Mouse (Mus musculus) hindbrain, embryonic 11.5 days (tissue): Measurements from ENCODE around the gene Slc2a12. TPM values are rescaled to one million over a fixed set of nuclear protein-coding genes. Genes with fewer than 3 reads are reported as not detected.
A peak's percentile ranks its signal among the peaks of the same experiment; 100 is the strongest.

Experiments used
- ATAC-seq: fragments of 200-750 bp; cut with Nextera tagmentation; 2 replicates; pipeline ENCODE4 v1.8.0; 2017; ENCODE audit warnings: mild to moderate bottlenecking, moderate TSS enrichment, moderate library complexity; ENCODE audit not compliant: low FRiP score
- DNase-seq: peaks from one replicate; pipeline ENCODE4 v3.0.0-alpha.2; 2015; ENCODE audit warnings: low spot score
- H3K27ac ChIP-seq: fragments of 300-500 bp; sonication (generic); 2 replicates; pipeline ENCODE4 v1.5.1; 2014; ENCODE audit warnings: mild to moderate bottlenecking, low read depth, low read length
- H3K27me3 ChIP-seq: fragments of 300-500 bp; sonication (generic); 2 replicates; pipeline ENCODE4 v1.6.1; 2014; ENCODE audit warnings: mild to moderate bottlenecking, low read length, moderate library complexity, mixed read lengths; ENCODE audit not compliant: control insufficient read depth, insufficient read depth
- H3K36me3 ChIP-seq: fragments of 300-500 bp; sonication (generic); 2 replicates; pipeline ENCODE4 v1.6.1; 2014; ENCODE audit warnings: mild to moderate bottlenecking, low read length, moderate library complexity, mixed read lengths; ENCODE audit not compliant: control insufficient read depth, insufficient read depth
- H3K4me1 ChIP-seq: fragments of 300-500 bp; sonication (generic); replicated peaks from 2 replicates; pipeline ENCODE4 v1.6.1; 2014; ENCODE audit warnings: low read length, mixed read lengths; ENCODE audit not compliant: control insufficient read depth, insufficient read depth
- H3K4me2 ChIP-seq: fragments of 300-500 bp; sonication (generic); replicated peaks from 2 replicates; pipeline ENCODE4 v1.6.1; 2014; ENCODE audit warnings: mild to moderate bottlenecking, low read depth, low read length
- H3K4me3 ChIP-seq: fragments of 300-500 bp; sonication (generic); 2 replicates; pipeline ENCODE4 v1.5.1; 2014; ENCODE audit warnings: low read depth, low read length
- H3K9ac ChIP-seq: fragments of 300-500 bp; sonication (generic); 2 replicates; pipeline ENCODE4 v1.6.1; 2014; ENCODE audit warnings: low read depth, low read length
- H3K9me3 ChIP-seq: fragments of 300-500 bp; sonication (generic); 2 replicates; pipeline ENCODE4 v1.6.1; 2016; ENCODE audit warnings: low read length; ENCODE audit not compliant: control insufficient read depth
- WGBS: fragments of 180-500 bp; shearing (Covaris S2); extraction: QIAGEN DNeasy Blood & Tissue Kit; methylation state at CpG from one replicate; pipeline ENCODE4 v1.1.7; 2014; 5-methylcytosine and 5-hydroxymethylcytosine counted together
- polyA plus RNA-seq: library from polyadenylated mRNA; unstranded; fragments of >200 nt; fragmentation: Nextera tagmentation; extraction: Ambion mirVana; gene quantifications from 2 replicates; pipeline ENCODE4 v1.2.1, GENCODE M21; 2014

The Slc2a12 gene
- polyA plus RNA-seq, 1 experiment from 2014 or later: 2.4 TPM

DNA sequence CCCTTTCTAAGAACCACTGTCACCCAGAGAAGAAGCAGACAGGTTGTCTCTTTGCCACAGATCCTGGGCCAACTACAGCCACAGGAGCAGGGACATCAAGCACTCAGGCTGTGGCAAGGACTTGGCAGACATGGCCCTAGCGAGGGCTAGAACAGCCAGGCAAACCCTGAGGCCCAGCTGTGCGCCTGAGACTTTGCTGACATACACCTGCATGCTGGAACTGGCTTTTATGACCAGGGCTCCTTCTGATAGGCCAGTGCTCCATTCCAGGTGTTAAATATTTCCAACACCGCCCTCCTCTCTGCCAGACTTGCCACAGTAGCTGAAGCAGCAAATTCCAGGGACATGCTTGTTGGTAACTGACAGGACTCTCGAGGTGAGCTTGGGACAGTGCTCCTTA is 3.9 kb downstream of the Slc2a12 start:
- Histone ChIP-seq H3K9me3 (no peaks in the 10 kb centered on the region), H3K9ac (no peak overlapping the region), H3K4me3 (no peak overlapping the region), H3K27ac (no peak overlapping the region), H3K27me3 (no peaks in the 10 kb centered on the region), H3K4me1 (no peaks in the 10 kb centered on the region; the same call in 1 of the 2 replicates), H3K36me3 (no peaks in the 10 kb centered on the region), H3K4me2 (no peak overlapping the region)
- WGBS: 94% methylated on average over 4 of the region's 4 CpGs
- ATAC-seq (no peak), DNase-seq (no peak)

DNA sequence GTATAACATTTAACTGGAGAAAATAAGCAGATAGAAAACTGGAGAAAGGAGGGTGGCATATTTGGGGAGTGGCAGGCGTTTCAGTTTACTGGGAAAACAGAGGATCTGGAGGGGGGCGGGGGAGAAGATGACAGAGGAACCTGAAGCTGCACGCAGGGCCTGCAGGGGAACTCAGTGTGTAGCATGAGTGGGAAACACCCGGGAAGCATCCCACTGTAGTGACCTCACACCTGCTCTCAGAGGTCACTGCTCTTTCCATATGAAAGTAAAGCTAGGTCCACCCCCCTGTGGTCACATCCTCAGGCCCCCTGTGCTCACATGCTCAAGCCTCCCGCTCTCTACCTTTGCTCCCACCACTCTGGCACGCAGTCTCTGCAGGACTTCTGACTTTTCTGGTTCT is 9.0 kb downstream of the Slc2a12 start:
- WGBS: 37% methylated on average over 6 of the region's 6 CpGs
- Histone ChIP-seq H3K36me3 (no peaks in the 10 kb centered on the region), H3K9ac (no peak overlapping the region), H3K4me2 (no peak overlapping the region), H3K27ac (no peak overlapping the region), H3K4me1 (no peaks in the 10 kb centered on the region; the same call in 1 of the 2 replicates), H3K4me3 (no peak overlapping the region), H3K27me3 (no peaks in the 10 kb centered on the region), H3K9me3 (no peaks in the 10 kb centered on the region)
- ATAC-seq (no peak), DNase-seq (no peak)

DNA sequence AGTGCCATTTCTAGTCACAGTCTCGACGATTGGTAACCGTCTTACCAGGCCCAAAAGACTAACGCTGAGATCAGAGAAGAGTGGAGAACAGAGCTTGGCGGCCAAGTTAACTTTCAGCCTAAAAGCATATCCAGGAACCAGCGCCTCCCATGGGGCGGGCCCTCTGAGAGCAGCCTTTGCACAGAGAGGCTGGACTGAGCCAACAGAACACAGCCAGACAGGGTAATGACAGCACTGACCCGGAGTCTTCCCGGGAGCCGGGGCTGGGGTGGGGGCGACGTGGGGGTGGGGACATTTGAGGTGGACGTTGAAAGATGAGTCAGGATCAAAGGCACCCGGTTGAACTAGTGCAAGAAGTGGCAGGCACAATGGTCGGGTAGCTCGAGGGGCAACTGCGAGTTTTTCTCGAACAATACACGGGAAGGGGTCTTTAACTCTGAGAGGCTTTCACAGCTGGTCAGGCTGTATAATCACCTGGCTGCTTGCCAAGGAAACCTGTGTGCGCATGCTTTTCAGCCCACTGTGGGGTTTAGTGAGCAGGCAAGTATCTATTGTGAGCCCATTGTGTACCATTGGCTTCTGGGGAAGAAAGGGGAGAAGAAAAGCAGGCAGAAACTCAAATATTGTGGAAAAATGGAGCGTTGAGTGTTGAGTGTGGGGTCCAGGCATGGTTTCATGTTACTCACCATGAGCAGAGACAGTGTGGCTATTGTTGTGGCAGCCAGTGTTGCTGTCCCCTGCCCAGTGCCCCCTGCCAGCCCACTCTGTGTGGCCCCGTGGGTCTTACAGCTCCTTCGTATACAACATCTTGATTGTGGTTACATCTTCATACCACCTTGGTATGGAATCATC is 13.9 kb downstream of the Slc2a12 start:
- no peaks in the 10 kb centered on the region for H3K9me3 ChIP-seq

DNA sequence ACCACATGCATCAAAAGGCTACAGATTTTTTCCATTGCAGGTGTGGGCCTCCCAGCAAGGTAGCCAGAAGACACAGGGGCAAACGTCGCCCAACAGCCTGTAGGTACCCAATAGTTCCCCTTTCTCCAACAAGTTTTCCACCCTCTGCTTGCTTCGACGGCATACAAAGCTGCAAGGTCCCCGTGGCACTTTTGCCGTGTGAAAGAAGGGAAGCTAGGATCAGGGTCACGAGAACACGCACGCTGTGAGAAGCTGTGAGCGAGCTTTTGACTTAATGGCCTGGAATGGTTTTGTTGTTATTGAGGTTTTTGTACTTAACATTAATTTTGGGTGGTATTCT is 14.5 kb downstream of the Slc2a12 start:
- DNase-seq (peak; percentile 5), ATAC-seq (no peak)
- H3K36me3 ChIP-seq: no peaks in the 10 kb centered on the region
- H3K4me2 ChIP-seq: no peak overlapping the region
- H3K9ac ChIP-seq: no peak overlapping the region
- WGBS: 77% methylated on average over 10 of the region's 10 CpGs
- no peak overlapping the region for H3K4me3 ChIP-seq
- H3K9me3 ChIP-seq: no peaks in the 10 kb centered on the region
- peak overlapping the region; percentile 67 for H3K27ac ChIP-seq
- peaks cover 3% of the 10 kb centered on the region; the same call in 1 of the 2 replicates for H3K4me1 ChIP-seq
- no peaks in the 10 kb centered on the region for H3K27me3 ChIP-seq

More for the DNA sequence above, 13.9 kb downstream of the Slc2a12 start:
- Histone ChIP-seq H3K36me3 (no peaks in the 10 kb centered on the region), H3K9ac (no peak overlapping the region), H3K4me1 (peaks cover 3% of the 10 kb centered on the region; the same call in 1 of the 2 replicates), H3K27ac (peak overlapping the region; percentile 67), H3K4me3 (no peak overlapping the region), H3K27me3 (no peaks in the 10 kb centered on the region), H3K4me2 (no peak overlapping the region; the same call in 1 of the 2 replicates)
- peak; percentile 81 for DNase-seq
- WGBS: 26% methylated on average over 23 of the region's 23 CpGs
- peak; percentile 94 for ATAC-seq

DNA sequence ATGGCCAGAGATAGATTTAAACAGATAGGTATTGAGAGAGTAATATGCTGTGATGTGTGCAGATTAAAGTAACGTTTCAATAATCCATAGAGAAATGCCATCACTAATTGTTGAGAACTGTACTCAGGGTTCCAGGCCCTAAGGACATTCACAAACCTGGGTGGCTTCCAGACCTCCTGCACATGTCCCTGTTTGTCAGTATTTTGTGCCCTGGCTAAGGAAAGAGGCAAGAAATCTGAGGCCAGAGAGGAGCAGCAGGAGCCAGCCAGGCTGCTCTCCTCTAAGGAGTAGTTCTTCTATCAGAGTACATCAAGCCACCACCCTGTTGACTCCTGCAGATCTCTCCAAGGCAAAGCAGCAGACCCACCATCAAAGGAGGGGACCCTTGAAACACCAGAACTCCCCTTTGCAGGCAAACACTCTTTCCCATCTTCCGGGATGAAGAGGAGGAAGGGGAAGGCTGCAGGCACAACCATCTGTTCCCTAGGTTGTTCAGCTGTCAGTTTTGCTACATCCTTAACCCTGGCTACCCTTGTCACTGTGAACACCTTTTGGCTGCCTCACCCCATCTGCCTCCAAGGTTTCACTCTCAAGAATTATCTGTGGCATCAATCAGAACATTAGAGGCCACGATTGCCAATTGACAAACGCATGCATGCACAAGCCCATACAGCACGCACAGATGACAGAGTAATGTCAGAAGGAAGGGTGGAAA is 15.6 kb downstream of the Slc2a12 start:
- no peak overlapping the region for H3K4me3 ChIP-seq
- no peaks in the 10 kb centered on the region for H3K9me3 ChIP-seq
- 90% methylated on average over 5 of the region's 5 CpGs for WGBS
- no peak overlapping the region for H3K27ac ChIP-seq
- no peak overlapping the region for H3K4me2 ChIP-seq
- DNase-seq (no peak), ATAC-seq (no peak)
- no peaks in the 10 kb centered on the region for H3K27me3 ChIP-seq
- no peak overlapping the region for H3K9ac ChIP-seq
- no peaks in the 10 kb centered on the region for H3K36me3 ChIP-seq
- peaks cover 3% of the 10 kb centered on the region; the same call in 1 of the 2 replicates for H3K4me1 ChIP-seq

DNA sequence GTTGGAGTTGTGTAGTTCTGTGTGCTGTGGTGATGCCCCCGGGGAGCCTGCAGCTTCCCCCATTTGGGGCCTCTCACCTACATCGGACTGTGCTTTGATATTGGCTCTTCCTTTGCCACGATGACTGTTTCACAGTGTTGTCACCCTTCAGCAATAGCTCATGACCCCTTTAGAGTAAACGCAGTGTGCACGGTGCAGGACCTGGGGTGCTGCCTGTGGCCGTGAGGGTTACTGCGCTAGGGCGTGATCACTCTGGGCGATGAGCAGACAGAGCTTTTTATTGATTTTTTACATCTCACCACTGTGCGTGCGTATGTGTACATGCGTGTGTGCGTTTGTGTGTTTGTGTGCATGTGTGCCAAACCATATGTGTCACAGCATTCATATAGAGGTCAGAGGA is 23.7 kb downstream of the Slc2a12 start:
- Histone ChIP-seq H3K36me3 (no peaks in the 10 kb centered on the region), H3K4me3 (no peak overlapping the region), H3K27ac (no peak overlapping the region), H3K9ac (no peak overlapping the region), H3K9me3 (no peaks in the 10 kb centered on the region), H3K4me1 (no peaks in the 10 kb centered on the region), H3K27me3 (no peaks in the 10 kb centered on the region), H3K4me2 (no peak overlapping the region)
- no peak for ATAC-seq
- no peak for DNase-seq
- 93% methylated on average over 13 of the region's 13 CpGs for WGBS

DNA sequence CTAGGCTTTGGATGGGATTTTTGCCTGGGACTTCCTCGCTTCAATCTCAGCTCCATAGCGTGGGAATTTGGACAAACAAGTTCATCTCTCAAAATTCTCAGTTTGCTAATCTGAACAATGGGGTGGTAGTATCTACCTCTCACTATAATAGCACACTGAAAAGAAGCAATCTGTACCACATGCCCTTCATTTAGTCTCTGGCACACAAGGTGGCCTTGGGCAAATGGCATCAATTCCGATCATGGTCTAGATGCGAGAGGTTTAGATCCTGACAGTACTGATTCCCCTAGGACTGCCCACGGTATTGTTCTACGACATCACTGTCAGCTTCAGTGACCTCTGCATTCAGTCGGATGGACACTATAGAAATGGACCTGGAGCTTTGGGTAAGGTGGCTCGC is 29.4 kb downstream of the Slc2a12 start:
- H3K27ac ChIP-seq: no peak overlapping the region
- ATAC-seq (no peak), DNase-seq (no peak)
- H3K36me3 ChIP-seq: no peaks in the 10 kb centered on the region
- WGBS: 94% methylated on average over 8 of the region's 8 CpGs
- H3K4me3 ChIP-seq: no peak overlapping the region
- H3K9me3 ChIP-seq: no peaks in the 10 kb centered on the region
- H3K4me1 ChIP-seq: no peaks in the 10 kb centered on the region
- no peak overlapping the region for H3K9ac ChIP-seq
- no peaks in the 10 kb centered on the region for H3K27me3 ChIP-seq
- H3K4me2 ChIP-seq: no peak overlapping the region

DNA sequence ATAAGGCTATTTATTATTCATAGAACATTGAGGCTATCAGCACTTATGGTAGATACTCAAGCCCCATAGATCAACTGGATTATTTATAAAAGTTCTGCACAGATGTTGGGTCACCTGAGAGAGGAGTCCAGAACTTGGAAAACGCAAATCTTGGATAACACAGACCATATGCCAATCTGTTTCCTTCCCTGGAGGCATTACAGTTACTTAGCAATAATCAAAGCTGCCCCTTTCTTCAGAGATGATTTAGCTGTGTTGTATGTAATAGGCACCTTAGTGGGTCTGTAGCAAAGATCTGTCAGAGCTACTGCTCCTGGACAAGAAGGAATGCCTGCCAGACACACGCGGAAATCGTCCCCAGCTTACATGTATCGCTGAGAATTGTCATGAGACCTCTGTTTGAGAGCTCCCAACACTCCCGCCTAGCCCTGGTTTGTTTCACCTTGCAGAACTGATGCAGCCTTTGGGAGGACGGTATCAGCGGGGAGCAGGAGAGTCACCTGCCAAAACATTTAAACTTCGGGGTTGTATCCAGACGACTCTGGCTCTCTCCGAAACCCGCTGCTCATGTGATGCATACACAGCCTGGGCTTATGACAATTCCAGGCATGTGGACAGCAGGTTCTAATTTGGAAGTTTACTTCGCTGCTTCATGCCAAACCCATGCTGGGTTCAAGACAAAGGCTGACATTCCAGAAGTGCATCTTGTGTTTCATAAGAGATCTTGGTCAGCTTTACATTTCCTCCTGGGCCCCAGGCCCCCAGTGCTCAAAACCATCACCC is 31.2 kb downstream of the Slc2a12 start:
- Histone ChIP-seq H3K9me3 (no peaks in the 10 kb centered on the region), H3K27me3 (no peaks in the 10 kb centered on the region), H3K4me1 (no peaks in the 10 kb centered on the region), H3K4me2 (no peak overlapping the region), H3K36me3 (no peaks in the 10 kb centered on the region), H3K27ac (no peak overlapping the region), H3K4me3 (no peak overlapping the region), H3K9ac (no peak overlapping the region)
- 65% methylated on average over 13 of the region's 13 CpGs for WGBS
- ATAC-seq (no peak), DNase-seq (no peak)
